9 mouse cellular contexts compared by ENCODE assay signal in the genomic region with DNA sequence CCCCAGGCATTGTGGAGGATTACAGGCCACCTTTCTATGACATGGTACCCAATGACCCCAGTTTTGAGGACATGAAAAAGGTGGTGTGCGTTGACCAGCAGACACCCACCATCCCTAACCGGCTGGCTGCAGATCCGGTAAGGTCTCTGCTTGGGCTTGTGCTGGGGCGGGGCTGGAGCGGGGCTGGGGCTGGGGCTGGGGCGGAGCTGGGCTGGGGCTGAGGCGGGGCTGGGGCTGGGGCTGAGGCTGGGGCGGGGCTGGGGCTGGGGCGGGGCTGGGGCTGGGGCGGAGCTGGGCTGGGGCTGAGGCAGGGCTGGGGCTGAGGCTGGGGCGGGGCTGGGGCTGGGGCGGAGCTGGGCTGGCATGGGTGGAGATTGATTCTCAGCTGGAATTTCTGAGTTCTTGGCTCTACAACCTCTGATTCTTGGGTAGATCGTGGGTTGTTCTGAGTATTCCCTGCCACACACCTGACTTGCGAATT. TPM values are rescaled to one million over a fixed set of nuclear protein-coding genes. Genes with fewer than 3 reads are reported as not detected.
A peak's percentile ranks its signal among the peaks of the same experiment; 100 is the strongest.
DNase-seq lines count a peak whose midpoint lies in the region; ATAC-seq and TF ChIP-seq lines count a peak whose summit lies in the region.
"Had no signal": no experiment of that assay in that cellular context is flagged by ENCODE, and none has a peak within 500 bp of the region (broad histone marks: within the 10 kb centered on the region; RNA-seq: fewer than 3 reads in every experiment).

No protein-coding gene starts in this region.

- DNase-seq in midbrain, postnatal 0 days (ENCODE audit: low spot score), result no peak
- peak; percentile 90 for DNase-seq in embryonic facial prominence, embryonic 10.5 days (ENCODE audit: low spot score)
- DNase-seq in frontal cortex, adult 2 months (ENCODE audit: extremely low spot score in 1 of 2, low spot score in 1 of 2), result no peak
- no peak for DNase-seq in cerebellum, adult 8-10 months

- no peak overlapping the region for H3K4me2 ChIP-seq in midbrain, embryonic 13.5 days (replicated peaks)
- H3K4me2 ChIP-seq in midbrain, postnatal 0 days (ENCODE audit: low read depth, low read length, poor library complexity, severe bottlenecking), result no peak overlapping the region
- H3K4me2 ChIP-seq in limb, embryonic 12.5 days, result peak overlapping the region; percentile 19; the same call in 1 of the 2 replicates
- H3K4me2 ChIP-seq in neural tube, embryonic 14.5 days (ENCODE audit: low read depth, low read length), result no peak overlapping the region

- TF ChIP-seq CTCF in midbrain, postnatal 0 days (IDR thresholded peaks at IDR 0.05), result no peak

- no peaks in the 10 kb centered on the region for H3K9me3 ChIP-seq in midbrain, embryonic 13.5 days
- no peaks in the 10 kb centered on the region for H3K9me3 ChIP-seq in midbrain, postnatal 0 days (ENCODE audit: low read length)
- H3K9me3 ChIP-seq in embryonic facial prominence, embryonic 10.5 days, result no peaks in the 10 kb centered on the region
- no peaks in the 10 kb centered on the region for H3K9me3 ChIP-seq in limb, embryonic 12.5 days
- H3K9me3 ChIP-seq in neural tube, embryonic 14.5 days (ENCODE audit: control insufficient read depth, low read length), result no peaks in the 10 kb centered on the region

- 5% methylated on average over 12 of the region's 14 CpGs for WGBS in midbrain, embryonic 13.5 days
- 10% methylated on average over 13 of the region's 14 CpGs for WGBS in midbrain, postnatal 0 days
- 4% methylated on average over 14 of the region's 14 CpGs for WGBS in embryonic facial prominence, embryonic 10.5 days
- 4% methylated on average over 11 of the region's 14 CpGs for WGBS in limb, embryonic 12.5 days
- 9% methylated on average over 8 of the region's 14 CpGs for WGBS in neural tube, embryonic 14.5 days

- H3K27ac ChIP-seq in midbrain, embryonic 13.5 days, result no peak overlapping the region; the same call in 1 of the 2 replicates
- H3K27ac ChIP-seq in midbrain, postnatal 0 days (ENCODE audit: low read depth, low read length), result no peak overlapping the region
- peak overlapping the region; percentile 69 for H3K27ac ChIP-seq in embryonic facial prominence, embryonic 10.5 days (replicated peaks)
- H3K27ac ChIP-seq in limb, embryonic 12.5 days, result peak overlapping the region; percentile 73; the same call in 1 of the 2 replicates
- H3K27ac ChIP-seq in neural tube, embryonic 14.5 days (ENCODE audit: low read depth, low read length), result no peak overlapping the region

- H3K4me3 ChIP-seq in midbrain, embryonic 13.5 days (replicated peaks), result no peak overlapping the region
- H3K4me3 ChIP-seq in midbrain, postnatal 0 days (ENCODE audit: low read depth, low read length), result no peak overlapping the region
- H3K4me3 ChIP-seq in embryonic facial prominence, embryonic 10.5 days, result no peak overlapping the region
- no peak overlapping the region for H3K4me3 ChIP-seq in limb, embryonic 12.5 days (replicated peaks)
- no peak overlapping the region for H3K4me3 ChIP-seq in neural tube, embryonic 14.5 days (ENCODE audit: low read depth, low read length)

- H3K9ac ChIP-seq in midbrain, embryonic 13.5 days (replicated peaks), result no peak overlapping the region
- no peak overlapping the region for H3K9ac ChIP-seq in midbrain, postnatal 0 days (replicated peaks; ENCODE audit: low read length, poor library complexity, severe bottlenecking)
- no peak overlapping the region for H3K9ac ChIP-seq in limb, embryonic 12.5 days (replicated peaks)
- H3K9ac ChIP-seq in neural tube, embryonic 14.5 days (replicated peaks; ENCODE audit: low read depth, low read length), result no peak overlapping the region

- peak; percentile 58 for ATAC-seq in midbrain, embryonic 13.5 days
- no peak for ATAC-seq in midbrain, postnatal 0 days (ENCODE audit: low FRiP score)
- peak; percentile 8 to 15; a peak in 1 of 4 replicates for ATAC-seq in hematopoietic stem cell, adult 5-6 weeks (replicated peaks in 1 of 2; ENCODE audit: insufficient read depth in 1 of 2, low FRiP score in 2 of 2, low TSS enrichment in 1 of 2, low read depth in 1 of 2, poor library complexity in 2 of 2, severe bottlenecking in 2 of 2)
- ATAC-seq in limb, embryonic 12.5 days (ENCODE audit: insufficient number of reproducible peaks, insufficient read depth, low FRiP score, low TSS enrichment, low read depth), result peak; percentile 35
- peak; percentile 63; the same call in 1 of the 2 replicates for ATAC-seq in neural tube, embryonic 14.5 days (ENCODE audit: low read depth)

- H3K36me3 ChIP-seq in midbrain, embryonic 13.5 days, result no peaks in the 10 kb centered on the region
- no peaks in the 10 kb centered on the region for H3K36me3 ChIP-seq in midbrain, postnatal 0 days (ENCODE audit: insufficient read depth, low read length)
- peaks cover 8% of the 10 kb centered on the region for H3K36me3 ChIP-seq in embryonic facial prominence, embryonic 10.5 days (replicated peaks)
- H3K36me3 ChIP-seq in limb, embryonic 12.5 days, result peaks cover 6% of the 10 kb centered on the region; the same call in 1 of the 2 replicates
- H3K36me3 ChIP-seq in neural tube, embryonic 14.5 days (ENCODE audit: control insufficient read depth, insufficient read depth, low read length), result no peaks in the 10 kb centered on the region

- H3K4me1 ChIP-seq in midbrain, embryonic 13.5 days (replicated peaks), result peaks cover 39% of the 10 kb centered on the region
- H3K4me1 ChIP-seq in midbrain, postnatal 0 days (ENCODE audit: insufficient read depth, low read length), result no peaks in the 10 kb centered on the region; the same call in 1 of the 2 replicates
- H3K4me1 ChIP-seq in embryonic facial prominence, embryonic 10.5 days, result peaks cover 64% of the 10 kb centered on the region
- peaks cover 60% of the 10 kb centered on the region for H3K4me1 ChIP-seq in limb, embryonic 12.5 days (replicated peaks)
- peaks cover 7% of the 10 kb centered on the region; the same call in 1 of the 2 replicates for H3K4me1 ChIP-seq in neural tube, embryonic 14.5 days (ENCODE audit: control insufficient read depth, insufficient read depth, low read length)

- peaks cover 26% of the 10 kb centered on the region for H3K27me3 ChIP-seq in midbrain, embryonic 13.5 days
- H3K27me3 ChIP-seq in midbrain, postnatal 0 days (ENCODE audit: insufficient read depth, low read length), result 0 out of 2 replicates have a peak, but pooled peaks cover 5% of the 10 kb centered on the region
- H3K27me3 ChIP-seq in embryonic facial prominence, embryonic 10.5 days (replicated peaks; ENCODE audit: low read depth, poor library complexity, severe bottlenecking), result no peaks in the 10 kb centered on the region
- H3K27me3 ChIP-seq in limb, embryonic 12.5 days, result no peaks in the 10 kb centered on the region
- no peaks in the 10 kb centered on the region for H3K27me3 ChIP-seq in neural tube, embryonic 14.5 days (ENCODE audit: control insufficient read depth, insufficient read depth, low read length)

RNA-seq across cellular contexts. Expression of a gene that starts 12.8 kb away (rescaled TPM):
- polyA plus RNA-seq in midbrain, embryonic 13.5 days (2015; fragmentation: Nextera tagmentation; extraction: Ambion mirVana), result 5.3 and 5.5 TPM in 2 replicates
- total RNA-seq in midbrain, postnatal 0 days (2014; rRNA removed), result 8.4 and 11.2 TPM in 2 replicates
- 6.1 and 6.7 TPM in 2 replicates for polyA plus RNA-seq in midbrain, postnatal 0 days (2015; fragmentation: Nextera tagmentation; extraction: Ambion mirVana)
- polyA plus RNA-seq in embryonic facial prominence, embryonic 10.5 days (2016; fragmentation: Nextera tagmentation; extraction: Ambion mirVana), result 10.3 and 10.6 TPM in 2 replicates
- 2.0 and 4.8 TPM in 2 replicates for total RNA-seq in hematopoietic stem cell, adult 5-6 weeks (2017)
- polyA plus RNA-seq in limb, embryonic 12.5 days (2016; fragmentation: Nextera tagmentation; extraction: Ambion mirVana), result 7.3 and 7.4 TPM in 2 replicates
- 3.2 and 5.2 TPM in 2 replicates for polyA plus RNA-seq in neural tube, embryonic 14.5 days (2014; fragmentation: Nextera tagmentation; extraction: Ambion mirVana)
- 20.7 and 22.4 TPM in 2 replicates for polyA plus RNA-seq in frontal cortex, adult 2 months (2012; rRNA removed)

RNA-seq across cellular contexts. Expression of a gene that starts 25.5 kb away (rescaled TPM):
- polyA plus RNA-seq in midbrain, embryonic 13.5 days (2015; fragmentation: Nextera tagmentation; extraction: Ambion mirVana), result not detected in 2 replicates
- total RNA-seq in midbrain, postnatal 0 days (2014; rRNA removed), result not detected in 2 replicates
- not detected in 2 replicates for polyA plus RNA-seq in midbrain, postnatal 0 days (2015; fragmentation: Nextera tagmentation; extraction: Ambion mirVana)
- 0.10 TPM in 1 of 2 replicates, not detected in the other for polyA plus RNA-seq in embryonic facial prominence, embryonic 10.5 days (2016; fragmentation: Nextera tagmentation; extraction: Ambion mirVana)
- not detected in 2 replicates for total RNA-seq in hematopoietic stem cell, adult 5-6 weeks (2017)
- not detected in 2 replicates for polyA plus RNA-seq in limb, embryonic 12.5 days (2016; fragmentation: Nextera tagmentation; extraction: Ambion mirVana)
- 0.18 TPM in 1 of 2 replicates, not detected in the other for polyA plus RNA-seq in neural tube, embryonic 14.5 days (2014; fragmentation: Nextera tagmentation; extraction: Ambion mirVana)
- polyA plus RNA-seq in frontal cortex, adult 2 months (2012; rRNA removed), result not detected in 2 replicates
- polyA plus RNA-seq: spleen, adult 2 months had no signal

RNA-seq across cellular contexts. Expression of a gene that starts 32.8 kb away (rescaled TPM):
- polyA plus RNA-seq in midbrain, embryonic 13.5 days (2015; fragmentation: Nextera tagmentation; extraction: Ambion mirVana), result 18.2 and 19.2 TPM in 2 replicates
- 77.8 and 86.8 TPM in 2 replicates for total RNA-seq in midbrain, postnatal 0 days (2014; rRNA removed)
- 15.2 and 15.8 TPM in 2 replicates for polyA plus RNA-seq in midbrain, postnatal 0 days (2015; fragmentation: Nextera tagmentation; extraction: Ambion mirVana)
- polyA plus RNA-seq in embryonic facial prominence, embryonic 10.5 days (2016; fragmentation: Nextera tagmentation; extraction: Ambion mirVana), result 5.5 and 6.2 TPM in 2 replicates
- 19.6 and 25.5 TPM in 2 replicates for total RNA-seq in hematopoietic stem cell, adult 5-6 weeks (2017)
- polyA plus RNA-seq in limb, embryonic 12.5 days (2016; fragmentation: Nextera tagmentation; extraction: Ambion mirVana), result 7.3 and 8.2 TPM in 2 replicates
- polyA plus RNA-seq in neural tube, embryonic 14.5 days (2014; fragmentation: Nextera tagmentation; extraction: Ambion mirVana), result 27.6 and 28.0 TPM in 2 replicates
- polyA plus RNA-seq in frontal cortex, adult 2 months (2012; rRNA removed), result 68.4 and 68.6 TPM in 2 replicates

Comparison
In these comparisons a context has a peak if more than half of its experiments do, and no peak if none do; other contexts are left out.
1. H3K27ac ChIP-seq: peak in embryonic facial prominence, embryonic 10.5 days (single experiment) and limb, embryonic 12.5 days (single experiment); none in midbrain, embryonic 13.5 days (single experiment), midbrain, postnatal 0 days (single experiment) and neural tube, embryonic 14.5 days (single experiment).